Mouse (Mus musculus): ENCODE measurements around the gene Lrig1. TPM values are rescaled to one million over a fixed set of nuclear protein-coding genes. Genes with fewer than 3 reads are reported as not detected.

The Lrig1 gene
- polyA plus RNA-seq, 1 experiment from 2014 or later = 17.2 TPM

DNA sequence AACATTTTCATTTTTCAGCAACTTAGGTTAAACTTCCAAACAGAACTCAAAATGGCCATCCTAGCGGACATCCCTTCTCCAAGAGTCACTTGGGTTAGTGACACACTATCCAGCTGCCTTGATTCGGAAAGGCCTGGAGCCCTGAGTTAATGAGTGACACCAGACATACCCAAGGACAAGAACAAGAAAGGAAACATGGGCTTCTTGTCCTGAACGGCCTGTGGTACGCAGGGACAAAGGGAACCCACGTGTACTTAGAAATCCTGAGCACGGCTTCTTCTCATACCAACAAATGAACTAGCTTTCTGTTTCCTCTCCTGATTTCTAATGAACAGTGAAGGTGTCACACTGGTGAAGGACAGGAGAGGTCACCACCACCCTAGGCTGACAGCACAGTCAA, 85.6 kb downstream of the Lrig1 start:
- H3K27me3 ChIP-seq (ENCODE audit: control insufficient read depth, insufficient read depth, low read length) = no peaks in the 10 kb centered on the region
- H3K4me1 ChIP-seq (ENCODE audit: control insufficient read depth, insufficient read depth, low read length) = peaks cover 6% of the 10 kb centered on the region
- WGBS = 93% methylated on average over 6 of the region's 6 CpGs
- DNase-seq (ENCODE audit: low spot score) (no peak), ATAC-seq (replicated peaks; ENCODE audit: insufficient number of reproducible peaks, low FRiP score, low TSS enrichment, low read depth) (no peak)
- peaks cover 6% of the 10 kb centered on the region for H3K36me3 ChIP-seq (replicated peaks; ENCODE audit: control insufficient read depth, insufficient read depth, low read depth, low read length)
- no peak overlapping the region for H3K9ac ChIP-seq (replicated peaks; ENCODE audit: low read length)
- H3K4me3 ChIP-seq (ENCODE audit: low read depth, low read length) = no peak overlapping the region
- no peak overlapping the region for H3K4me2 ChIP-seq (ENCODE audit: low read depth, low read length)
- H3K9me3 ChIP-seq (replicated peaks; ENCODE audit: control insufficient read depth, low read length) = no peaks in the 10 kb centered on the region
- no peak overlapping the region for H3K27ac ChIP-seq (replicated peaks; ENCODE audit: low read depth, low read length)

DNA sequence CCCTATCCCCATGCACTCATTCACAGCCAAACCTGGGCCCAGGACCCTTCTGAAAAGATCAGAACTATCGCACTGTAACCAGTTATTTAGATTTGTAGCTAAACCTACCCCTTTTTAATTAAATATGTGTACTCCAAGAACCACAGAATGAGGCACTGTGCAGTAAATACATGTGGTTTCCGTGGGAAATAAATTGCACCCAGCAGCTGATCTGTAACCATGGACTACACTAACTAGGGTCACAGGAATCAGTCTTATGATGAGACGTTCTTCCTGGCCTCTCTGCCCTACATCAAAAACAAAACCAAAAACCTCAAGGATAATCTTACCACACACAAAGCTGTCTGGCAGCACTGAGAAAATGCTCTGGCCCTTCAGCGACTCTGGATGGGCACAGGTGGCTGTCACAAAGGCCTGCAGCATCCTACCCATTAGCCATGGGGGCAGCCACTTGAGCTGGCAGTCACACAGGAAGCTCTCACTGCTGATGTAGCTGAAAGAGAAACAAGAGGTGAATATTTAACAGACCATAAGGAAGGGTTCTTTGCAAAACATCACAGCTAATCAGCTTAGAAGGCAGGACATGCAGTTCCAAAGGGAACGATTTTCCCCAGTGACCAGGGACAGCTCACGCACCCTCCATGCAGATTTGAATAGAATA, 86.6 kb downstream of the Lrig1 start:
- H3K27ac ChIP-seq (replicated peaks; ENCODE audit: low read depth, low read length) = no peak overlapping the region
- peaks cover 6% of the 10 kb centered on the region for H3K4me1 ChIP-seq (ENCODE audit: control insufficient read depth, insufficient read depth, low read length)
- H3K27me3 ChIP-seq (ENCODE audit: control insufficient read depth, insufficient read depth, low read length) = no peaks in the 10 kb centered on the region
- H3K9ac ChIP-seq (replicated peaks; ENCODE audit: low read length) = no peak overlapping the region
- ATAC-seq (replicated peaks; ENCODE audit: insufficient number of reproducible peaks, low FRiP score, low TSS enrichment, low read depth) = no peak
- H3K4me3 ChIP-seq (ENCODE audit: low read depth, low read length) = no peak overlapping the region
- 65% methylated on average over 6 of the region's 6 CpGs for WGBS
- DNase-seq (ENCODE audit: low spot score) = no peak
- H3K4me2 ChIP-seq (ENCODE audit: low read depth, low read length) = no peak overlapping the region
- peaks cover 5% of the 10 kb centered on the region for H3K36me3 ChIP-seq (replicated peaks; ENCODE audit: control insufficient read depth, insufficient read depth, low read depth, low read length)
- H3K9me3 ChIP-seq (replicated peaks; ENCODE audit: control insufficient read depth, low read length) = no peaks in the 10 kb centered on the region

DNA sequence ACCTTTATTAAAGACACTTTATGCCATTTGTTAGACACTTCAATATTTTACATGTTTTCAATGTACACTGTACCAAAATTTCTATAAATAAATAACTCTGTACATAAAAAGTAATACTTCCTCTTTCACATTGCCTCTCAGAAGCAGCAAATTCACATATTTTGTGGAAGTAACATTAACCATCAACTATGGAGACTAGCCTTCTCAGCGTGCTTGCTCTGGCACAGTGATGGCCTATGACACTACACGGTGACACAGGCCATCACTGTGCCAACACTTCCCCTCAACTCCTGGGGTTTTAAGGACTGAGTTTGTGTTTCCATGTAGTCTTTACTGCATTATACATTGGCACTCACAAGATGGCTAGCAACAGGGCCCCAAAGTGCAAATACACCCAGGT, 95.4 kb downstream of the Lrig1 start:
- no peak for DNase-seq (ENCODE audit: low spot score)
- Histone ChIP-seq H3K9ac (replicated peaks; ENCODE audit: low read length) (no peak overlapping the region), H3K4me1 (ENCODE audit: control insufficient read depth, insufficient read depth, low read length) (no peaks in the 10 kb centered on the region; the same call in 1 of the 2 replicates), H3K4me3 (ENCODE audit: low read depth, low read length) (no peak overlapping the region), H3K4me2 (ENCODE audit: low read depth, low read length) (no peak overlapping the region), H3K27me3 (ENCODE audit: control insufficient read depth, insufficient read depth, low read length) (no peaks in the 10 kb centered on the region), H3K36me3 (replicated peaks; ENCODE audit: control insufficient read depth, insufficient read depth, low read depth, low read length) (no peaks in the 10 kb centered on the region; the same call in 1 of the 2 replicates), H3K9me3 (replicated peaks; ENCODE audit: control insufficient read depth, low read length) (no peaks in the 10 kb centered on the region), H3K27ac (replicated peaks; ENCODE audit: low read depth, low read length) (no peak overlapping the region)
- 93% methylated on average over 2 of the region's 2 CpGs for whole genome bisulfite sequencing
- no peak for ATAC-seq (replicated peaks; ENCODE audit: insufficient number of reproducible peaks, low FRiP score, low TSS enrichment, low read depth)

GRCm38 (mm10) chr6:94604072-94604471, 95.9 kb downstream of the Lrig1 start:
- Histone ChIP-seq H3K9ac (replicated peaks; ENCODE audit: low read length) (no peak overlapping the region), H3K4me1 (ENCODE audit: control insufficient read depth, insufficient read depth, low read length) (no peaks in the 10 kb centered on the region; the same call in 1 of the 2 replicates), H3K27me3 (ENCODE audit: control insufficient read depth, insufficient read depth, low read length) (no peaks in the 10 kb centered on the region), H3K36me3 (replicated peaks; ENCODE audit: control insufficient read depth, insufficient read depth, low read depth, low read length) (no peaks in the 10 kb centered on the region; the same call in 1 of the 2 replicates), H3K9me3 (replicated peaks; ENCODE audit: control insufficient read depth, low read length) (no peaks in the 10 kb centered on the region), H3K4me2 (ENCODE audit: low read depth, low read length) (no peak overlapping the region), H3K4me3 (ENCODE audit: low read depth, low read length) (no peak overlapping the region), H3K27ac (replicated peaks; ENCODE audit: low read depth, low read length) (no peak overlapping the region)
- WGBS = 45% methylated on average over 3 of the region's 3 CpGs
- ATAC-seq (replicated peaks; ENCODE audit: insufficient number of reproducible peaks, low FRiP score, low TSS enrichment, low read depth) = no peak
- DNase-seq (ENCODE audit: low spot score) = peak; percentile 20

DNA sequence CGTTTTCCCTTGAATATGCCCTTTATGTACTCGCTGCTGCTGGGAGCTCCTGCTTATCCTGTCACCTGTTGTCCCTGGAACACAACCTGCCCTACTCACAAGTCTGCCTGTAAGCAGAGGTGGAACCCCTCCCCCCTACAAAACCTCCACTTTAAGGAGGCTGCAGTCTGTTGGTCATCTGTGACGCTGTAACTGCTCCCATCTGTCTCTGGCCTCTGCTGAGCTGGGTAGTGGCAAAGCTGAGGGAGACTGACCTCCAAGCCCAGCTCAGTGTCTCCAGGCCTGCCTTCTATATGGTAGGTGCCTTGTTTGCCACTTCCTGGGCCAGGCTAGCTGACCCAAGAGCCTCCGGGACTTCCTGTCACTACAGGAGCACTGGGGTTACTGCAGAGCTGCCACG, 98.1 kb downstream of the Lrig1 start:
- Histone ChIP-seq H3K4me2 (ENCODE audit: low read depth, low read length) (no peak overlapping the region), H3K4me1 (ENCODE audit: control insufficient read depth, insufficient read depth, low read length) (no peaks in the 10 kb centered on the region; the same call in 1 of the 2 replicates), H3K9me3 (replicated peaks; ENCODE audit: control insufficient read depth, low read length) (no peaks in the 10 kb centered on the region), H3K27ac (replicated peaks; ENCODE audit: low read depth, low read length) (no peak overlapping the region), H3K4me3 (ENCODE audit: low read depth, low read length) (no peak overlapping the region), H3K27me3 (ENCODE audit: control insufficient read depth, insufficient read depth, low read length) (no peaks in the 10 kb centered on the region), H3K36me3 (replicated peaks; ENCODE audit: control insufficient read depth, insufficient read depth, low read depth, low read length) (no peaks in the 10 kb centered on the region), H3K9ac (replicated peaks; ENCODE audit: low read length) (no peak overlapping the region)
- no peak for ATAC-seq (replicated peaks; ENCODE audit: insufficient number of reproducible peaks, low FRiP score, low TSS enrichment, low read depth)
- no peak for DNase-seq (ENCODE audit: low spot score)
- 49% methylated on average over 5 of the region's 5 CpGs for WGBS

GRCm38 (mm10) chr6:94601101-94601500, 98.9 kb downstream of the Lrig1 start:
- Histone ChIP-seq H3K36me3 (replicated peaks; ENCODE audit: control insufficient read depth, insufficient read depth, low read depth, low read length) (no peaks in the 10 kb centered on the region), H3K27me3 (ENCODE audit: control insufficient read depth, insufficient read depth, low read length) (no peaks in the 10 kb centered on the region), H3K4me3 (ENCODE audit: low read depth, low read length) (no peak overlapping the region), H3K4me2 (ENCODE audit: low read depth, low read length) (no peak overlapping the region), H3K27ac (replicated peaks; ENCODE audit: low read depth, low read length) (no peak overlapping the region), H3K4me1 (ENCODE audit: control insufficient read depth, insufficient read depth, low read length) (no peaks in the 10 kb centered on the region; the same call in 1 of the 2 replicates), H3K9ac (replicated peaks; ENCODE audit: low read length) (no peak overlapping the region), H3K9me3 (replicated peaks; ENCODE audit: control insufficient read depth, low read length) (no peaks in the 10 kb centered on the region)
- DNase-seq (ENCODE audit: low spot score) = no peak
- WGBS = 88% methylated on average over 5 of the region's 5 CpGs
- no peak for ATAC-seq (replicated peaks; ENCODE audit: insufficient number of reproducible peaks, low FRiP score, low TSS enrichment, low read depth)

DNA sequence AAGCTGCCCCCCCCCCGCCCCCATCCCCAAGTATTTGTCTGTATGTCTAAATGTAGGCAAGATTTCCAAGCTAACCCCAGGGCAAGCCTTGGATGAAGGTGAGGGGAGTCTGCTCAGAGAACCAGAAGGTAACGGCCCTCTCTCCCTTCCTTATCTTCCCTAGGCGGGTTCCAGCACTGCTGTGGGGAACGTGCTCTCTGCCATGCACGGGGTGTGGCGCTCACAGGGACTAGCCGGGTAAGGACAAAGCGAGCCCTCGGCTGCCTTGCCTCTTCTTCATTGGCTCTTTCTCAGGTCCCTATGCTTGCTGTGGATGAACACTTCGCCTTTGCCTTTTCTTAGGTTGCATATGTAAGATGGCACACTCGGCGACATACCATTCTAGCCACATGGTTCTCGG, 100.9 kb downstream of the Lrig1 start:
- Histone ChIP-seq H3K4me1 (ENCODE audit: control insufficient read depth, insufficient read depth, low read length) (peaks cover under 1% of the 10 kb centered on the region; the same call in 1 of the 2 replicates), H3K27ac (replicated peaks; ENCODE audit: low read depth, low read length) (no peak overlapping the region), H3K4me2 (ENCODE audit: low read depth, low read length) (no peak overlapping the region), H3K9me3 (replicated peaks; ENCODE audit: control insufficient read depth, low read length) (no peaks in the 10 kb centered on the region), H3K4me3 (ENCODE audit: low read depth, low read length) (no peak overlapping the region), H3K36me3 (replicated peaks; ENCODE audit: control insufficient read depth, insufficient read depth, low read depth, low read length) (no peaks in the 10 kb centered on the region), H3K27me3 (ENCODE audit: control insufficient read depth, insufficient read depth, low read length) (no peaks in the 10 kb centered on the region), H3K9ac (replicated peaks; ENCODE audit: low read length) (no peak overlapping the region)
- DNase-seq (ENCODE audit: low spot score) (no peak), ATAC-seq (replicated peaks; ENCODE audit: insufficient number of reproducible peaks, low FRiP score, low TSS enrichment, low read depth) (no peak)
- 93% methylated on average over 13 of the region's 13 CpGs for WGBS

DNA sequence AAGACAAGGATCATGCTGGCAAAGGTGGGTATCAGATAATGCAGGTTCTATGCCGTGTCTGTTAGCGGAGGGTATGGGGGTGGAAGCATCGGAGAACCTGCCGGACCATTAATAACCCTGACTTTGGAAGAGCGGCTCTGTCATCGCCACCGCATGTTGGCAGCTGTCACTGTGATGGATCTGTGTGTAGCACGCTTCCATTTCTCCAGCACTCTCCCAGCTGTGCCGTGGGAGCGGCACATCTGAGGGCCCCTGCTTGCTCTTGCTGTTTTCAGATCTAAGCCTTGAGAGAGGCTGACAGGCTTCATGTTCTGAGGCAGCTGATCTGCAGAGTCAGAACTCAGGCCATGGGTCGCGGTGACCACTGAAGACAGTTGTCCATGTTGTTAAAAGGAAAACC, 101.5 kb downstream of the Lrig1 start:
- ATAC-seq (replicated peaks; ENCODE audit: insufficient number of reproducible peaks, low FRiP score, low TSS enrichment, low read depth) = no peak

More for the DNA sequence above, 101.5 kb downstream of the Lrig1 start:
- H3K36me3 ChIP-seq (replicated peaks; ENCODE audit: control insufficient read depth, insufficient read depth, low read depth, low read length) = no peaks in the 10 kb centered on the region
- no peaks in the 10 kb centered on the region for H3K27me3 ChIP-seq (ENCODE audit: control insufficient read depth, insufficient read depth, low read length)
- no peak overlapping the region for H3K9ac ChIP-seq (replicated peaks; ENCODE audit: low read length)
- no peak overlapping the region for H3K4me3 ChIP-seq (ENCODE audit: low read depth, low read length)
- peaks cover 2% of the 10 kb centered on the region; the same call in 1 of the 2 replicates for H3K4me1 ChIP-seq (ENCODE audit: control insufficient read depth, insufficient read depth, low read length)
- WGBS = 91% methylated on average over 12 of the region's 12 CpGs
- H3K9me3 ChIP-seq (replicated peaks; ENCODE audit: control insufficient read depth, low read length) = no peaks in the 10 kb centered on the region
- DNase-seq (ENCODE audit: low spot score) = no peak
- no peak overlapping the region for H3K4me2 ChIP-seq (ENCODE audit: low read depth, low read length)
- no peak overlapping the region for H3K27ac ChIP-seq (replicated peaks; ENCODE audit: low read depth, low read length)

All from embryonic facial prominence, embryonic 11.5 days (tissue).